Mouse (Mus musculus) C2C12 (cell line): Measurements from ENCODE around the gene Copg1.

ENCODE experiments used
- CEBPB ChIP-seq: IDR thresholded peaks from one replicate; pipeline ENCODE4 v1.6.1; 2011; ENCODE audit warnings: low read depth, mild to moderate bottlenecking, control low read depth, moderate library complexity
- CTCF ChIP-seq: IDR thresholded peaks from one replicate; pipeline ENCODE4 v1.5.1; 2011; ENCODE audit not compliant: control insufficient read depth, insufficient read depth, insufficient read length
- MAX ChIP-seq: IDR thresholded peaks from one replicate; pipeline ENCODE4 v1.6.1; 2011; ENCODE audit warnings: mild to moderate bottlenecking, control low read depth
- MYOD1 ChIP-seq: IDR thresholded peaks from one replicate; pipeline ENCODE4 v1.6.1; 2011; ENCODE audit warnings: low read depth; ENCODE audit not compliant: control insufficient read depth, insufficient read length
- MYOG ChIP-seq: IDR thresholded peaks from one replicate; pipeline ENCODE4 v1.6.1; 2011; ENCODE audit not compliant: control insufficient read depth, insufficient read length; ENCODE audit errors: extremely low read depth
- USF1 ChIP-seq: IDR thresholded peaks from one replicate; pipeline ENCODE4 v1.6.1; 2011; ENCODE audit warnings: low read depth, mild to moderate bottlenecking, control low read depth, moderate library complexity

DNA sequence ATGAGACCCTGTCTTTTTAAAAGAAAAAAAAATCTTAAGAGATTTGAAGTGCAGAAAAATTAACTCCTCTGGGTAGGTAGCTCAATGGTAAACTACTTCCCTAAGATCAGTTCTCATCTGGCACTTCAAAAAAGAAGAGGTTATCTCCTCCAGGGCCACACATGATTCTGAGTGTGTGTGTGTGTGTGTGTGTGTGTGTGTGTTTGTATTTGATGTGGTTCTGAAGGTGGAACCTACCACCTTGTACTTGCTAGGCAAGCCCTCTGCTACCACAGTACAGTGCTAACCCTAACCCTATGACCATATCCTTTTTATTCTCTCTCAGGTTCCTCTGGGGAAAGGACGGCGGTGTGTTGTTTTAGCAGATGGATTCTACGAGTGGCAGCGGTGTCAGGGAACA lies 33.6 kb downstream of the Copg1 start:
- TF ChIP-seq CTCF (no peak), MYOG (no peak), MYOD1 (no peak), MAX (no peak), USF1 (no peak), CEBPB (no peak)
